Mouse (Mus musculus) cerebellum, postnatal 25 days (tissue): ENCODE measurements around the gene Osbp.

Experiments used
- DNase-seq, 2 experiments: peaks; one replicate each; pipeline ENCODE4 v3.0.0; 2021; ENCODE audit warnings: mixed read lengths in 2 of 2

The Osbp gene

DNA sequence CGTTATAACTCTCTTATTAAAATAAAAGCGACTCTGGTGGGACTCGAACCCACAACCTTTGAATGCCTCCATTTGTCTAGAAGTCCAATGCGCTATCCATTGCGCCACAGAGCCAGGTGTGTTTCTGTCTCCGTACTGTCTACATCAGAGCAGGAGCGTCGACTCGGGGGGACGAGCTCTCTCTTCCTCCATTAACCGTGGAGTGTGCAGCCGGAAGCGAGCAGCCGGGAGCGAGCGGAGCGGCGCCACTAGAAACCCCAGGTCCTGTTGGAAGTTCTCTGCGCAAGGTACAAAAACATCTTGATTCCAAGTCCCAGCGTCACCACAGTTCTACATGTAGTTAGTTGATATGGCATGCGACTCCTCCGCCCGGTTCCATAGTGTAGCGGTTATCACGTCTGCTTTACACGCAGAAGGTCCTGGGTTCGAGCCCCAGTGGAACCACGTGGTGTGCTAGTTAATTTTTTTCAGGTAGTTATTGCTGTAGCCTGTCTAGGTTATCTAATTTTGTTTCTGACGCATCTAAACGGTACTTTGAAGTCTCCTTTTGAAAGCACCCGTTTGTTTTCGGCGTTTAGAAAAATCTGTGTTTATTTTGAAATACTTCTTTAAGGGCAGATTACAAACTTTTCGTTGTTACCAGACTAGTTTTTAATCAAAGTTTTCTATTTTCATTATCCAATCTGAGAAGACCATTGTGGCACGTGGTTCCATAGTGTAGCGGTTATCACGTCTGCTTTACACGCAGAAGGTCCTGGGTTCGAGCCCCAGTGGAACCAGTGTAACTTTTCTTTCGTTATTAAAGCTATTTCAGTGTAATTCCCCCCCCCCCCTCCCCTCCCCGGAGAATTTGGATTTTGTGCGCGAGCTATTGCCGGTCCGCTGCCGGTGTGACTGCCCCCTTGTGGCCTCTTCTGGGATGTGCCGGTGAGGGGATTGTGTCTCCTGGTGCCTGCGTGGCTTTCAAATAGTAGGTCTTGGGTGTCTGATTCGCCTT lies 46.1 kb downstream of the Osbp start:
- DNase-seq: peak; percentile 87 to 90

DNA sequence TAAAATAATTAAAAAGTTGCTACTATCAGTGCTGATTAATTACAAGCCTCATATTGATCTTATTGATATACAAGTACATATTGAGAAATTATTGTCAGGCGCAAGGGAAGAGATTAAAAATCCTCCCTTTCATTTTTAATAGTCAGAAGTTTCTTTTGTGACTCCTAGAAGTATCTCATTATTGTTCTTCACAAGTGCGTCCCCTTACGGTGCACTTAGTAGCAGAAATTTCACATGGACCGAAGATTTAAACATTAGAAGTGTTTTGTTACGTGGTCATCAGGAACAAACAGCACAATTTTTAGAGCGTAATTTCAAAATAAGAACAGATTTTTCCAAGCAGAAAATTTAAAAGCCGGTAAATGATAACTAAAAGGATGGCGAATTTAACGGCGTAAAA lies 46.9 kb downstream of the Osbp start:
- no peak for DNase-seq

DNA sequence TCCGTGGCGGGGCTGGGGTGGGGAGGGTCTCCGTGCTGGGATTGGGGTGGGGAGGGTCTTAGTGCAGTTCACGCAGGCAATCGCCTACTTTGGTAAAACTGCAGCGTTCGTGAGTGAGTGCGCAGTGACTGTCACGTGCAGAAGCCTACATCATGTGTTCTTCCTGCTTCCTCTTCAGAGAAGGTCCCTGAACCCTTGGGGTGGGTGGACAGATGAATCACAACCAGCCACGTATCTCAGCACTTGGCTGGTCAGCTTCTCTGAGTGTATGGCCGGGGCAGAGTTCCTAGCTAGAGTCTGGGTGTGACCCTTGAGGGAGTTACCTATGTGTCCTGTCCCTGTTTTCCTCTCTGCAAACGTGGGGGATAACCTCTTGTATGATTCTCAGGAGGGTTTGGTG lies 47.5 kb downstream of the Osbp start:
- peak; percentile 33 to 38 for DNase-seq

DNA sequence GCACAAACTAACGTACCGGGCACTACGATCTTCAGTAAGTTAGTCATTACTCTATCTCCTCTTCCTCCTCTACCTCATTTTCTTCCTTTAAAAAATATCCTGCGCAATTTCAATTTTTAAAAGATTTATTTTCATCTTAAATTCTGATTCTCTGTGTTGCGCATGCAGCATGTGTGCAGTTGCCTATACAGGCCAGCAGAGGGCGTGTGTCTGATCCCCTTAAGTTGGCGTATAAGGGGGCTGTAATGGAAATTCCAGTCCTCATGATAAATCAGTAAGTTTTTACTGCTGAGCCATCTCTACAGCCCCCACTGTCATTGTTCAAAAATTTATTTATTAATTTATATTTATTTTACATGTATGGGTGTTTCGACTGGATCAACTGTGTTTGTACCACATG lies 50.0 kb downstream of the Osbp start:
- no peak for DNase-seq

DNA sequence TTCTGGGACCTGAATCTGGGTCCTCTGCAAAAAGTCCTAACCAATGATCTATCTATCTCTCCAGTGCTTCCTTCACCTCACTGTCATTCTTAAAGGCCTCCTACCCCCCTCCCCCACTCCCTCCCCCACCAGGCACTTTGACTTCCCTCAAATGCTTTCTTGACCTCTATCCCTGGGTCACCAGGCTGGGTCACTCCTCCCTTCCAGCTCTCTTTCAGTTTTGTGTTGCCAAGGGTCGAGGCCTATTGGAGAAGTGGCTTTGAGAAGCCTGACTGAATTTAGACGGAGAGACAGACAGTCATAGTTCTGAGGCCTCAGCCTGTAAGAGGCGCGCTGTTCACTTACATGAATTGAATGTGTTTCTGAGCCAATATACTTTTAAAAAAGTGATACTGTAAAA lies 50.5 kb downstream of the Osbp start:
- DNase-seq: no peak

DNA sequence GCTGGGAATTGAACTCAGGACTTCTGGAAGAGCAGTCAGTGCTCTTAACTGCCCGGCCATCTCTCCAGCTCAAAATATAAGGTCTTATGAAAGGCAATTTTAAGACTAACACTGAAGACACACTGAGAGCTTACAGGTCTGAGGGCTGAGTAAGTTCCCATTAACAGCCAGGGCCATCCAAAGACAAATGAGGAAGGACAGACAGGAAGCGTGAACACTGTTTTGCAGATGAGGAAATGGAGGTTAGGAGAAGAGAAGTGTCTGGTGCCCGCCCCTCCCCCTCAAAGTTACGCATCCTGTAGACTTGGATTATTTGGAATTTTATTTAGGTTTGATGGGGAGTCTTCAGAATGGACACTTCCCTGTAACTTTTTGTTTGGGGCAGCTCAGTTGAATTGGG lies 58.4 kb downstream of the Osbp start:
- DNase-seq: no peak

DNA sequence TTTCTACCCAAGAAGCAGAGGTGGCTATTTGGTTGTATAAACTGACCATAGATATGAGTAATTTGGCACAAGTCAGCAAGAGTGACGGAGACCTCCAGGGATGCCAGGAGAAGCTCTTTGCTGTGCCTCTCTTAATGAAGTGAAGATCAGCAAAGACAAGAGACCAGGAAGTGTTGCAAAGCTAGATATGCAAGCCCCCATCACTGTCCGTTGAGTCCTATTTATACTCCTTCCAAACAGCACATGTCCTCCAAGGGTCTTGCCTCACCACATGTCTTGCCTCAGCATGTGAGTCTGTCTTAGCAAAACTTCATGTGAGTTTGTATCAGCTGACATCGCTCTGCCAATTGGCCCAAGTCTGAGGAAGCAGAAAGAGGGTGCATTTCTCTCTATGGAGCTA lies 59.6 kb downstream of the Osbp start:
- DNase-seq: no peak

DNA sequence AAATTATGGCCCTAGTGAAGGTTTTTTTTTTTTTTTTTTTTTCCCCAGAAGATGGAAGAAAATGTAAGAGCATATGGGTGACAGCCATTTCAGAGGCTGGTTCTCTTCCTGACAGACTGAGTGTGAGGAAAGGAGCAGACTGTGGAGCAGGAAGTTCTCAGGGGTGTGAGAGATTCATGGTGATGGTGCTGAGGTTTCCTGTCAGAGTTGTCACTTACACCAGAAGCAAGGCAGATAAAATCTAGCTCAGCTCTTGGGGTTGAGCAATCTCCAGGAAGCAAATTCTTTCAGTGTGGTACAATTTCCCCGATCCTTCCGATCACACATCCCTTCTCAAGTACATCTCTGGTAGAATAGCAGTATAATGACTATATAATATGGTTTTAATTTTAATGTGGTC lies 60.9 kb downstream of the Osbp start:
- DNase-seq: no peak

DNA sequence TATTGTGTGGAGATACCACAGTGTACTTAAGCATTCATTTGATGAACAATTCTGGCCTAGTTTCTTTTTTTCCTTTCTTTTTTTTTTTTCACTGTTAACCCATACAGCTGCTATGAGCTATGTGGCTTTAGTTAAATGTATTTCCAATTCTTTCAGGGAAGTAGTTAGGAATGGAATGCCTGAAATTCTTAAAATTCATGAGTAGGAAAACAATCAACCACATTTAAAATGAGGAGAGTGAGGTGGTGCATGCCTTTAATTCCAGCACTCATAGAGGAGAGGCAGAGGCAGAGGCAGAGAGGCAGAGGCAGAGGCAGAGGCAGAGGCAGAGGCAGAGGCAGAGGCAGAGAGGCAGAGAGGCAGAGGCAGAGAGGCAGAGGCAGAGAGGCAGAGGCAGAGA lies 72.0 kb downstream of the Osbp start:
- no peak for DNase-seq

DNA sequence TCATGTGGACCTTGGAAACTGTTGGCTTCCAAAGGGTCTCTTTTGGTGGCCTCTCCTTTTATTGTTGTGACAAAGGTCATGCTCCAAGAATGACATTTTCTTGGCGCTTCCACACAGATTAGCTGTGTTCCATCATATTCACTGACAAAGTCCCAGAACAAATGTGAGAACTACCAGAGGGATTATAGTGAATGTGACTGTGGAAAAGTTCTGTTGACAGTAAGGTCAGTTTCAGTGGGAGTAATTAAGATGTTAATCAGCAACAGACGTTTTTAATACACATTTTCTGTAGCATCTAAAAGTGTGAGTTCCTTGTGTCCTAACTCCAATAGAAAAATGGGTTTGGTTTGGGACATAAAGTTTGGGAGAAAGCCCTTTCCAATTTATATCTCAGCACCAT lies 75.5 kb downstream of the Osbp start, which contains the start of gene Olfr1423:
Olfr1423 (minus strand) TSS at position 101 of the 400 bp plus-strand sequence.
- no peak for DNase-seq

DNA sequence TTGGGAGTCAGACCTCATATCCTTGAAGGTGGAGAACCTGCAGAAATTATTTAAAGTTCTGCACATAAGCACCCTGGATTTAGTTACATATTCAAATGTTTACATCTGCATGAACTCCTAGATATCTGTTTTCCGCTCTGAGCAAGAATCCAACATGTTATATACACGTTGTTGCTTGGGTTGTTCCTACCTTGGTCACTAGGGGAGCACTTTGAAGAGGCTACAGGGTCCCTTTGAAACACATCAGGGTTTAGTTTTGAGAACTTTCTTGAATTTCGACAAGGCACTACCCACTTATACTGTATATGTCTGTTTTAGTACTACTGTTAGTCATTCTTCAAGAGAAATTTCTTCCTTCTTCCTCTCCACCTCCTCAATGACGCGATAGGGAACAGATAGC lies 77.4 kb downstream of the Osbp start:
- no peak for DNase-seq
